Mouse (Mus musculus) heart, adult 2 months (tissue): ENCODE results near the gene F12.
A peak's percentile ranks its signal among the peaks of the same experiment; 100 is the strongest.

ENCODE experiments used
- CTCF ChIP-seq: fragments of 200-600 bp; IDR thresholded peaks from 2 replicates; pipeline ENCODE4 v1.8.1; 2022; ENCODE audit warnings: antibody characterized with exemption, mild to moderate bottlenecking, moderate library complexity
- EP300 ChIP-seq: fragments of 200-500 bp; IDR thresholded peaks from 2 replicates; pipeline ENCODE4 v1.6.1; 2011; ENCODE audit warnings: low read depth, low read length, control low read depth; ENCODE audit not compliant: insufficient read depth
- POLR2A ChIP-seq: fragments of 200-500 bp; IDR thresholded peaks from 2 replicates; pipeline ENCODE4 v1.6.1; 2011; ENCODE audit warnings: mild to moderate bottlenecking, low read depth, low read length, control low read depth; ENCODE audit not compliant: insufficient read depth

DNA sequence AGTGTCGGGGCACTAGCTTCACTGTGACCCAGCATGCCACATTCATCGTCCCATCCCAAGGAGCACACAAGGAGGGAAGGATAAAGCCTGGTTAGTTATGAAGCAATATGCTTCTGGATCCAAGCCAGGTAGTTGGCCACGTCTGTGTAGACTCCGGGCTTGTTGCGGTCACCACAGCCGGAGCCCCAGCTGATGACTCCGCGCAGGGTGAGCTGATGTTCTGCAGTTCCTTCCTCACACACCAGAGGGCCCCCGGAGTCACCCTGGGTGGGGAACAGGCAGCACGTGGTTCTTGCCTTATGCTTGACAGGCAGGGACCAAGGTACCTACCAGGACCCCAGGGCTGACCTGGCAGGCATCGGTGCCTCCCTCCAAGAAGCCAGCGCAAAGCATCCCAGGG is 8.6 kb downstream of the F12 start:
- TF ChIP-seq CTCF (peak; percentile 99), EP300 (peak; percentile 56; the same call in 1 of the 2 replicates), POLR2A (no peak)
